Mouse (Mus musculus) neutrophil, adult 59 days (primary cell): Measurements from ENCODE around the gene C530008M17Rik. TPM values are rescaled to one million over a fixed set of nuclear protein-coding genes. Genes with fewer than 3 reads are reported as not detected.

Experiments
- total RNA-seq, 2 experiments: library from RNA; stranded (reverse); gene quantifications; 1 replicate in 1 of 2; 2 replicates in 1 of 2; pipeline ENCODE4 v1.2.4; 2023

Gene C530008M17Rik
- 1 to 10 TPM; 1.8 to 4.1 TPM for total RNA-seq

GRCm38 (mm10) chr5:76656212-76656611, at the start of gene C530008M17Rik:
C530008M17Rik (plus strand) TSS chr5:76656512.

GRCm38 (mm10) chr5:76905405-76906154, 249.3 kb downstream of the C530008M17Rik start, which contains the start of gene Aasdh:
Aasdh (minus strand) TSS chr5:76905514.

Other genes with a start within 250 kb of the C530008M17Rik start
- not detected for gene Gm7271, start 172.5 kb upstream of the C530008M17Rik start, total RNA-seq
- gene Exoc1, start 127.2 kb upstream of the C530008M17Rik start, total RNA-seq, result 10 to 100 TPM; 55.1 to 61.6 TPM
- 10 to 100 TPM; 10.6 to 12.1 TPM for gene Cep135, start 67.8 kb upstream of the C530008M17Rik start, total RNA-seq
- 1 to 10 TPM; 7.2 to 8.1 TPM for gene Aasdh, start 249.0 kb downstream of the C530008M17Rik start, total RNA-seq